Mouse (Mus musculus) hindbrain, embryonic 11.5 days (tissue): ENCODE results near the gene Itpkb. TPM values are rescaled to one million over a fixed set of nuclear protein-coding genes. Genes with fewer than 3 reads are reported as not detected.

Experiments used
- ATAC-seq: fragments of 200-750 bp; cut with Nextera tagmentation; 2 replicates; pipeline ENCODE4 v1.8.0; 2017; ENCODE audit warnings: mild to moderate bottlenecking, moderate TSS enrichment, moderate library complexity; ENCODE audit not compliant: low FRiP score
- DNase-seq: peaks from one replicate; pipeline ENCODE4 v3.0.0-alpha.2; 2015; ENCODE audit warnings: low spot score
- H3K27ac ChIP-seq: fragments of 300-500 bp; sonication (generic); 2 replicates; pipeline ENCODE4 v1.5.1; 2014; ENCODE audit warnings: mild to moderate bottlenecking, low read depth, low read length
- H3K27me3 ChIP-seq: fragments of 300-500 bp; sonication (generic); 2 replicates; pipeline ENCODE4 v1.6.1; 2014; ENCODE audit warnings: mild to moderate bottlenecking, low read length, moderate library complexity, mixed read lengths; ENCODE audit not compliant: control insufficient read depth, insufficient read depth
- H3K36me3 ChIP-seq: fragments of 300-500 bp; sonication (generic); 2 replicates; pipeline ENCODE4 v1.6.1; 2014; ENCODE audit warnings: mild to moderate bottlenecking, low read length, moderate library complexity, mixed read lengths; ENCODE audit not compliant: control insufficient read depth, insufficient read depth
- H3K4me1 ChIP-seq: fragments of 300-500 bp; sonication (generic); replicated peaks from 2 replicates; pipeline ENCODE4 v1.6.1; 2014; ENCODE audit warnings: low read length, mixed read lengths; ENCODE audit not compliant: control insufficient read depth, insufficient read depth
- H3K4me2 ChIP-seq: fragments of 300-500 bp; sonication (generic); replicated peaks from 2 replicates; pipeline ENCODE4 v1.6.1; 2014; ENCODE audit warnings: mild to moderate bottlenecking, low read depth, low read length
- H3K4me3 ChIP-seq: fragments of 300-500 bp; sonication (generic); 2 replicates; pipeline ENCODE4 v1.5.1; 2014; ENCODE audit warnings: low read depth, low read length
- H3K9ac ChIP-seq: fragments of 300-500 bp; sonication (generic); 2 replicates; pipeline ENCODE4 v1.6.1; 2014; ENCODE audit warnings: low read depth, low read length
- H3K9me3 ChIP-seq: fragments of 300-500 bp; sonication (generic); 2 replicates; pipeline ENCODE4 v1.6.1; 2016; ENCODE audit warnings: low read length; ENCODE audit not compliant: control insufficient read depth
- WGBS: fragments of 180-500 bp; shearing (Covaris S2); extraction: QIAGEN DNeasy Blood & Tissue Kit; methylation state at CpG from one replicate; pipeline ENCODE4 v1.1.7; 2014; 5-methylcytosine and 5-hydroxymethylcytosine counted together
- polyA plus RNA-seq: library from polyadenylated mRNA; unstranded; fragments of >200 nt; fragmentation: Nextera tagmentation; extraction: Ambion mirVana; gene quantifications from 2 replicates; pipeline ENCODE4 v1.2.1, GENCODE M21; 2014

The Itpkb gene
- polyA plus RNA-seq, 1 experiment from 2014 or later: 4.3 TPM

GRCm38 (mm10) chr1:180427685-180428084 is 97.4 kb downstream of the Itpkb start:
- Histone ChIP-seq H3K27me3 (no peaks in the 10 kb centered on the region), H3K4me2 (no peak overlapping the region), H3K4me1 (no peaks in the 10 kb centered on the region), H3K9ac (no peak overlapping the region), H3K4me3 (no peak overlapping the region), H3K36me3 (no peaks in the 10 kb centered on the region), H3K27ac (no peak overlapping the region), H3K9me3 (no peaks in the 10 kb centered on the region)
- no peak for ATAC-seq
- no peak for DNase-seq
- WGBS: 70% methylated on average over 10 of the region's 10 CpGs

- DNase-seq: peak; percentile 83
- H3K9ac ChIP-seq: no peak overlapping the region
- no peaks in the 10 kb centered on the region for H3K27me3 ChIP-seq
- no peaks in the 10 kb centered on the region for H3K4me1 ChIP-seq
- no peak overlapping the region for H3K27ac ChIP-seq
- no peak for ATAC-seq
- WGBS: 37% methylated on average over 9 of the region's 9 CpGs
- no peak overlapping the region for H3K4me2 ChIP-seq
- no peak overlapping the region for H3K4me3 ChIP-seq
- no peaks in the 10 kb centered on the region for H3K9me3 ChIP-seq
- H3K36me3 ChIP-seq: no peaks in the 10 kb centered on the region
These were observed 97.9 kb downstream of the Itpkb start for GRCm38 (mm10) chr1:180428101-180428712.

GRCm38 (mm10) chr1:180428871-180429270 is 98.6 kb downstream of the Itpkb start:
- H3K4me1 ChIP-seq: no peaks in the 10 kb centered on the region
- no peaks in the 10 kb centered on the region for H3K36me3 ChIP-seq
- no peaks in the 10 kb centered on the region for H3K9me3 ChIP-seq
- no peak overlapping the region for H3K4me2 ChIP-seq
- DNase-seq (no peak), ATAC-seq (no peak)
- no peak overlapping the region for H3K9ac ChIP-seq
- no peaks in the 10 kb centered on the region for H3K27me3 ChIP-seq
- no peak overlapping the region for H3K4me3 ChIP-seq
- no peak overlapping the region for H3K27ac ChIP-seq
- WGBS: 86% methylated on average over 8 of the region's 8 CpGs

- WGBS: 87% methylated on average over 5 of the region's 5 CpGs
- DNase-seq: no peak
- Histone ChIP-seq H3K4me2 (no peak overlapping the region), H3K27ac (no peak overlapping the region), H3K27me3 (no peaks in the 10 kb centered on the region), H3K4me3 (no peak overlapping the region), H3K9ac (no peak overlapping the region), H3K4me1 (0 out of 2 replicates have a peak, but pooled peaks cover 2% of the 10 kb centered on the region), H3K9me3 (no peaks in the 10 kb centered on the region), H3K36me3 (no peaks in the 10 kb centered on the region)
- ATAC-seq: no peak
These were observed 99.5 kb downstream of the Itpkb start for GRCm38 (mm10) chr1:180429819-180430218.

GRCm38 (mm10) chr1:180431833-180432232 is 101.5 kb downstream of the Itpkb start:
- H3K36me3 ChIP-seq: no peaks in the 10 kb centered on the region
- WGBS: 76% methylated on average over 12 of the region's 12 CpGs
- DNase-seq: no peak
- H3K27ac ChIP-seq: no peak overlapping the region
- H3K27me3 ChIP-seq: no peaks in the 10 kb centered on the region
- H3K9me3 ChIP-seq: no peaks in the 10 kb centered on the region
- H3K4me3 ChIP-seq: no peak overlapping the region
- H3K4me2 ChIP-seq: no peak overlapping the region
- no peak for ATAC-seq
- H3K4me1 ChIP-seq: 0 out of 2 replicates have a peak, but pooled peaks cover 2% of the 10 kb centered on the region
- H3K9ac ChIP-seq: no peak overlapping the region

GRCm38 (mm10) chr1:180433098-180433538 is 102.8 kb downstream of the Itpkb start:
- no peaks in the 10 kb centered on the region for H3K36me3 ChIP-seq
- H3K27ac ChIP-seq: peak overlapping the region; percentile 67
- H3K9me3 ChIP-seq: no peaks in the 10 kb centered on the region
- H3K4me2 ChIP-seq: peak overlapping the region; percentile 61
- H3K4me1 ChIP-seq: 0 out of 2 replicates have a peak, but pooled peaks cover 2% of the 10 kb centered on the region
- peak; percentile 72 for ATAC-seq
- peak; percentile 81 for DNase-seq
- H3K9ac ChIP-seq: peak overlapping the region; percentile 64
- H3K4me3 ChIP-seq: peak overlapping the region; percentile 35
- WGBS: 1% methylated on average over 16 of the region's 16 CpGs
- no peaks in the 10 kb centered on the region for H3K27me3 ChIP-seq

- 19% methylated on average over 7 of the region's 7 CpGs for WGBS
These were observed 103.7 kb downstream of the Itpkb start for GRCm38 (mm10) chr1:180433796-180434566.

GRCm38 (mm10) chr1:180434925-180435324 is 104.6 kb downstream of the Itpkb start:
- DNase-seq: no peak

More at GRCm38 (mm10) chr1:180433796-180434566, 103.7 kb downstream of the Itpkb start:
- no peaks in the 10 kb centered on the region for H3K9me3 ChIP-seq
- H3K9ac ChIP-seq: no peak overlapping the region
- H3K4me2 ChIP-seq: no peak overlapping the region
- H3K4me3 ChIP-seq: no peak overlapping the region
- peak; percentile 84 for ATAC-seq
- 0 out of 2 replicates have a peak, but pooled peaks cover 2% of the 10 kb centered on the region for H3K4me1 ChIP-seq
- peak; percentile 85 for DNase-seq
- H3K27ac ChIP-seq: no peak overlapping the region
- H3K36me3 ChIP-seq: no peaks in the 10 kb centered on the region
- no peaks in the 10 kb centered on the region for H3K27me3 ChIP-seq

More at GRCm38 (mm10) chr1:180434925-180435324, 104.6 kb downstream of the Itpkb start:
- Histone ChIP-seq H3K27me3 (no peaks in the 10 kb centered on the region), H3K27ac (no peak overlapping the region), H3K36me3 (no peaks in the 10 kb centered on the region), H3K4me1 (0 out of 2 replicates have a peak, but pooled peaks cover 2% of the 10 kb centered on the region), H3K9ac (no peak overlapping the region), H3K4me2 (no peak overlapping the region), H3K4me3 (no peak overlapping the region), H3K9me3 (no peaks in the 10 kb centered on the region)
- 11% methylated on average over 9 of the region's 9 CpGs for WGBS
- no peak for ATAC-seq
